Mouse (Mus musculus) ovary, adult 10 weeks (tissue): Measurements from ENCODE around the gene Catsper4. TPM values are rescaled to one million over a fixed set of nuclear protein-coding genes. Genes with fewer than 3 reads are reported as not detected.

Source experiments
- polyA plus RNA-seq: library from polyadenylated mRNA; stranded (reverse); fragments of 350-450 nt; fragmentation: Illumina TruSeq; extraction: RNeasy Lipid Tissue Mini Kit (QIAGEN cat#74804); gene quantifications from one replicate; pipeline ENCODE4 v1.2.3, GENCODE M21; 2014

Catsper4 gene
- not detected for polyA plus RNA-seq

DNA sequence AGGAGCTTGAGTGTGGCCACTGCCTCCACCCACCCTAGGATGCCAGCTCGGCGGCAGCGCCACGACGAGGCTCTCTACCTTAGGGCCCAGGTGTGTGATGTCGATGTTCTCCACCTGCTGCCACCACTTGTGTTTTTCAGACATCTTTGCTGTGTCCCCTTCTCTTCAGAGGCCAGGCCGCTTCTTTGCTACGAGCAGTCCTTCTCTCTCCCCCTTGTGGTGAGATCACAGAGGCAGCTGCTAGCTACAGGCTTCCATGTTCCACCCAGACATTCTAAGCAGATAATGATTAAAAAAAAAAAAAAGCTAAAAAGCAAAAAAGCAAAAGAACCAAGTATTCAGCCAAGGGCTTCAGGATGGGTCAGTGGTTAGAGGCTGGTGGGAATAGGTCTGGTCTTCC lies at the start of gene Catsper4:
Catsper4 (minus strand) TSS at position 190 of the 400 bp plus-strand sequence.

DNA sequence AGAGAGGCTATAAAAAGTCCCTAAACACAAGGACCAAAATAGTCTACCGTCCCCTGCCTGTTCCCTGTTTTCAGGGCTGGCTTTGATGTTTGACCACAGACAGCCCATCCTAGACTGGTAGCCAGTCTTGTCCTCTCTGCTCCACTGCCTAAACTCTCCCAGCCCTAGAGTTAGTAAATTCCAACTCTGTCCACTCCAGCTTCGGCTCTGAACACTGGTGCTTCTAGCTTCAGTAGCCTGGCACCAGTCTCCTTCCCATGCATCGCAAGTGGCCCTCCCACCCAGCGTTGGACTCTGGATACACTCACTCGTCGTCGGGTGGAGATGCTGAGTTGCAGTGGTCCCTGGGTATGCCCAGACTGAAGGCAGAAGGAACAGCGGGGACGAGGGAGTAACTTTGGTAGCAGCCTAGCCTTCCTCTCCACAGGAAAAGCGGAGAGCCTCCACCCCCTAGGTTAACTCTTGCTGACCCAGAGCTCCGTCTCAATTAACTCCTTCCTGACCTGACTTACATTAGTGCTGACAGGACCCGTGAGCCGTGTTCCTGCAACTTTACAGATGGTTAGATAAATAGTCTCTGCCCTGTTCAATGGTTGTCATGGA lies 26.6 kb upstream of the Catsper4 start, which contains the start of gene Grrp1:
Grrp1 (minus strand) TSS at position 385 of the 603 bp plus-strand sequence.

DNA sequence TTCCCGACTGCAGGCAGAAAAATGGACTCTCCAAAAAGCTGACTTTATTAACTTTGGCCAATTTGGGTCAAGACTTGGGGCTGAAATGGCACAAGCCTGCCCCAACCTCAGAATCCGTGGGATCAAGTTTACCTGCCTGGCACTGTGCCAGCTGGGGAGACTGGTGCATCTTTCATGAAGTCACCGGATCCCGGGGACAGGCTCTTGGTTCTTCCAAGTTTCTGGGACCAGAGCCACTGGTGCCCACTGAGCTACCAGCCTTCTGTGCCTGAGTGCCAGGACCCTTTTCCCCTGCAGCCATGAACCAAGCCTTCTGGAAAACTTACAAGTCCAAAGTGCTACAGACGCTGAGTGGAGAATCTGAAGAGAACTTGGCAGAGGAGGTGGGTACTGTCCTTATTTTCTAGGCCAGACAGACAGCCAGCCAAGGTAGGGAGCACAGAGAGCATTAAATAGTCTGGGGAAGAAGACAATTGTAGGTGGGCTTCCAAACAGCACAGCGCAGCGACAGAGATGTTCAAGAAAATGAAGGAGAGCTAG lies 19.6 kb upstream of the Catsper4 start, which contains the start of gene Gm30191:
Gm30191 (plus strand) TSS at position 217 of the 540 bp plus-strand sequence.

DNA sequence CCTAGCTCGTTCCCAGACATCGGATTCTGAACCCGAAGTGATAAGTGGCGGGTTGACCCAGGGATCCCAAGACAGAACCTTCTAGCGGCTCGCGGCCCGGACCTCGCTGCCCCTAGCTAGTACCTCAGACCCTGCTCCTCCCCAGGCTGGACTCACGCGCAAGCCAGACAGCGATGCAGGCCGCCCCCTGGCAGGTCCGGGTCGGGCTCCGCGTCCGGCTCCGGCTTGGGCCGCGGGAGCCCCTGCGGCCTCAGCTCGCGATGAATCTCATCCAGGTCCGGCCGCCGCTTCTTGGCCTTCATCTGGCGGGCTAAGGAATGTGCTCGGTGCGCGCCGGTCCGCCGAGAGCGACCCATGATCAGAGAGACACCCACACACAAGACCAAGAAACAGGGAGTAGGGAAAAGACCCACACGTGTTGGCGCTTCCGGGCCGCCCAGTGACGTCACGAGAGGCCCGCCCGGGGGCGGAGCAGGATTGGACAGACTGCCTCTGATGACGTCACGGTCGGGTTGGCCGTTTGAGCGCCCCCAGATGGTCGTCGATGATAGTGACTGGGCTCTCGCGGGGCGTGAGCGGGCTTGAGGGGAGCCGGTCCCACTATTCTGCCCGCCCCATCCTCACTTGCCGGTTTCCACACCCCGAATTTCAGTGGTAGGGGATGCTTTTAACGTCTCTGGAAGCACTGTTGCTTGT lies 18.1 kb upstream of the Catsper4 start, which contains the start of gene Zfp593:
Zfp593 (minus strand) TSS at position 445 of the 696 bp plus-strand sequence.

DNA sequence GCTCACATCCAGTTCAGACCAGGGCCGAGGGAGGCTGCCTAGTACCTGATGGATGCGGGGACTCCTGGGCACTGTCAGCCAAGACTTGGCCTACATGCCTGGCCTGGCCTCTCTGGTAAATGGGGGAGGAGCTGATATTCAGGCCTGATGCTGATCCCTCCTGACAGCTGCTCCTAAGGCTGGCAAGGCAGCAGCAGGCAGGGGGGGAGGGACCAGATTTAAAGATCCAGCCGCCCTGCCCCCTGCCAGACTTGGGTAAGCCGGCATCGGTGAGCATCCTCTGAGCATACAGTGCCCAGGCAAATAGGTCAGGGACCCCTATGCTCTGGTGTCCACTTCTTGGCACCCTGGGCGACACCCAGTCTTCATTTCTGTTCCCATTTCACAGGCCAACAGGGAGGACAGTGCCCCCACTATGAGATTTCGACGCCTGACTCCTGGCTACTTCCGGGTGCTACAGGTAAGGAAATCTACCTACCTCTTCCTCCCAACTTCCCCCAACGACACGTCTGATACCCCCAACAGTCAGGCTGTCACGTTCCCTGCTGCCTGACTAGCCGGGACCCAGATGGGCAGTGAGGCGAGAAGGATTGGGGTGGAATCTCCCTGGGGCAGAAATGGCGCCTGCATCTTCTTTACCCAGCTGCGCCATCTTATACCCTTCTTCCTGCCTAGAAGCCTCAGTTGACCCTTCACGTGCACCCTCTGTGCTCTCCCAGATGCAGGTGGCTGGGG lies 16.5 kb upstream of the Catsper4 start, which contains the start of gene E130218I03Rik:
E130218I03Rik (plus strand) TSS at position 147 of the 735 bp plus-strand sequence.

DNA sequence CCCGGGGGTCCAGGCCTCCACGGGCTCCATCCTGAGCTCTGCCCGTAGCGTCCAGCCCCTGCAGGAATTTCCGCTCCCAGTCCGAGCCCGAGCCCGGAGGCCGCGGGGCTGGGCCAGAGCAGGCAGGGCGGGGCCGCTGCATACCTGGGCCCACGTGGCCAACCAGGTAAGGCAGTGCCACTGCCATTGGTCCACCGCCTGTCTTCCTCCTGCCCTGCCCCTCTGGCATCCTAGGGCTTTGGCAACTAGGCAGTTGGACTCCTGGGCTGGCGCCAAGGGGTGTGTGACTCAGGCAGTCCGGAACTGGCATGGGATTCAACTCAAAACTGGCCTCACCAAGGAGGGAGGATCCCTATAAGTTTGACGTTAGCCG lies 11.1 kb upstream of the Catsper4 start, which contains the start of gene Cnksr1:
Cnksr1 (minus strand) TSS at position 121 of the 373 bp plus-strand sequence.

DNA sequence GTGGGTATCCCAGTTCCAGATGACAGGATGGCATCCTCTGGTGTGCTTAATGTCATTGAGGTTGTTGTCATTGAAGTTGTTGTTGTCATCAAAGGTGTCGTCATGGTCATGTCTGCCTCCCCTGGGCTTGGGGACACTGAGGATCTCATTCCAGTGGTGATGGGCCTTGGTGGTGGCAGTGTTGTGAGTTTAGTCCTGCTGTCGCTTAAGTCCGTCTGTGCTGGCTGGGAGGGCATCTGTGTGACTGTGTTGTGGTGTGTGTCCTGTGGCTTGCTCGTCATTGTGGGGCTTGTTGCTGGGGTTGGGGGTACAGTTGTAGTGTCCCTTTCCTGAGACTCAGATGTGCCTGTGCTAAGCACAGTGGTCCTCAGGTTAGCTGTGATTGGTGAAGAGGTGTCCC lies 24.3 kb downstream of the Catsper4 start, which contains the start of gene Gm7534:
Gm7534 (minus strand) TSS at position 101 of the 400 bp plus-strand sequence.

Other genes with a start within 250 kb of the Catsper4 start
- 20.6 TPM for gene Dhdds, start 226.5 kb downstream of the Catsper4 start, polyA plus RNA-seq
- gene Lin28a, start 208.5 kb downstream of the Catsper4 start, polyA plus RNA-seq: 1.3 TPM
- gene Zfp683, start 173.5 kb downstream of the Catsper4 start, polyA plus RNA-seq: not detected
- gene Crybg2, start 166.6 kb downstream of the Catsper4 start, polyA plus RNA-seq: not detected
- gene Cd52, start 132.3 kb downstream of the Catsper4 start, polyA plus RNA-seq: 44.5 TPM
- gene Ubxn11, start 124.8 kb downstream of the Catsper4 start, polyA plus RNA-seq: not detected
- gene Sh3bgrl3, start 98.6 kb downstream of the Catsper4 start, polyA plus RNA-seq: not detected
- 6.6 TPM for gene Cep85, start 40.3 kb downstream of the Catsper4 start, polyA plus RNA-seq
- not detected for gene Gm7534, start 24.4 kb downstream of the Catsper4 start, polyA plus RNA-seq
- not detected for gene Cnksr1, start 11.0 kb upstream of the Catsper4 start, polyA plus RNA-seq
- not detected for gene E130218I03Rik, start 16.3 kb upstream of the Catsper4 start, polyA plus RNA-seq
- gene Zfp593, start 18.2 kb upstream of the Catsper4 start, polyA plus RNA-seq: 0.46 TPM
- not detected for gene Gm30191, start 19.6 kb upstream of the Catsper4 start, polyA plus RNA-seq
- gene Grrp1, start 26.7 kb upstream of the Catsper4 start, polyA plus RNA-seq: not detected
- 37.5 TPM for gene Pdik1l, start 60.5 kb upstream of the Catsper4 start, polyA plus RNA-seq
- not detected for gene Trim63, start 87.7 kb upstream of the Catsper4 start, polyA plus RNA-seq
- 6.9 TPM for gene Slc30a2, start 115.8 kb upstream of the Catsper4 start, polyA plus RNA-seq
- gene Extl1, start 156.5 kb upstream of the Catsper4 start, polyA plus RNA-seq: not detected
- gene Pafah2, start 168.9 kb upstream of the Catsper4 start, polyA plus RNA-seq: 3.7 TPM
- 210 TPM for gene Stmn1, start 240.9 kb upstream of the Catsper4 start, polyA plus RNA-seq